Mouse (Mus musculus) hindbrain, embryonic 11.5 days (tissue): ENCODE results near the gene Fam204a. TPM values are rescaled to one million over a fixed set of nuclear protein-coding genes. Genes with fewer than 3 reads are reported as not detected.

Source experiments
- ATAC-seq: fragments of 200-750 bp; cut with Nextera tagmentation; 2 replicates; pipeline ENCODE4 v1.8.0; 2017; ENCODE audit warnings: mild to moderate bottlenecking, moderate TSS enrichment, moderate library complexity; ENCODE audit not compliant: low FRiP score
- DNase-seq: peaks from one replicate; pipeline ENCODE4 v3.0.0-alpha.2; 2015; ENCODE audit warnings: low spot score
- H3K27ac ChIP-seq: fragments of 300-500 bp; sonication (generic); 2 replicates; pipeline ENCODE4 v1.5.1; 2014; ENCODE audit warnings: mild to moderate bottlenecking, low read depth, low read length
- H3K27me3 ChIP-seq: fragments of 300-500 bp; sonication (generic); 2 replicates; pipeline ENCODE4 v1.6.1; 2014; ENCODE audit warnings: mild to moderate bottlenecking, low read length, moderate library complexity, mixed read lengths; ENCODE audit not compliant: control insufficient read depth, insufficient read depth
- H3K36me3 ChIP-seq: fragments of 300-500 bp; sonication (generic); 2 replicates; pipeline ENCODE4 v1.6.1; 2014; ENCODE audit warnings: mild to moderate bottlenecking, low read length, moderate library complexity, mixed read lengths; ENCODE audit not compliant: control insufficient read depth, insufficient read depth
- H3K4me1 ChIP-seq: fragments of 300-500 bp; sonication (generic); replicated peaks from 2 replicates; pipeline ENCODE4 v1.6.1; 2014; ENCODE audit warnings: low read length, mixed read lengths; ENCODE audit not compliant: control insufficient read depth, insufficient read depth
- H3K4me2 ChIP-seq: fragments of 300-500 bp; sonication (generic); replicated peaks from 2 replicates; pipeline ENCODE4 v1.6.1; 2014; ENCODE audit warnings: mild to moderate bottlenecking, low read depth, low read length
- H3K4me3 ChIP-seq: fragments of 300-500 bp; sonication (generic); 2 replicates; pipeline ENCODE4 v1.5.1; 2014; ENCODE audit warnings: low read depth, low read length
- H3K9ac ChIP-seq: fragments of 300-500 bp; sonication (generic); 2 replicates; pipeline ENCODE4 v1.6.1; 2014; ENCODE audit warnings: low read depth, low read length
- H3K9me3 ChIP-seq: fragments of 300-500 bp; sonication (generic); 2 replicates; pipeline ENCODE4 v1.6.1; 2016; ENCODE audit warnings: low read length; ENCODE audit not compliant: control insufficient read depth
- WGBS: fragments of 180-500 bp; shearing (Covaris S2); extraction: QIAGEN DNeasy Blood & Tissue Kit; methylation state at CpG from one replicate; pipeline ENCODE4 v1.1.7; 2014; 5-methylcytosine and 5-hydroxymethylcytosine counted together
- polyA plus RNA-seq: library from polyadenylated mRNA; unstranded; fragments of >200 nt; fragmentation: Nextera tagmentation; extraction: Ambion mirVana; gene quantifications from 2 replicates; pipeline ENCODE4 v1.2.1, GENCODE M21; 2014

Fam204a gene
- polyA plus RNA-seq, 1 experiment from 2014 or later: 82.8 TPM

DNA sequence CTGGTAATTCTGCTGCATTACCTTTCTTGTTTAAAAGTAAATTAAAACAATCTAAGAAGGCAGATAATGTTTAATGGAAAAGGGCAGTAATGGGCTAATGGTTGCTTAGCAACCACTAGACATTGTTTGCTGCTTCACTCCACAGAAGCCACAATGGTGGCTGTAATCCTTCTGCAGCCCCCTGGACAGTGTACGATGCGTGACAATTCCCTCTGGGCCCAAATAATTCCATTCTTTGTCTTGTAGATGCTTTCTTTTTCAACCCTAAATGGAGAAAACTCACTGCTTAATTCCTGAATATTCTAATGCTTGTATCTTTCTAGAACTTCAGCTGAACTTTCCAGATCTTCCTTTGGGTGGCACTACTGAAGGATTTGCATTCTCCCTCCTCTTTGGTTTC lies 37.3 kb downstream of the Fam204a start:
- Histone ChIP-seq H3K4me1 (no peaks in the 10 kb centered on the region; the same call in 1 of the 2 replicates), H3K27me3 (no peaks in the 10 kb centered on the region), H3K9ac (no peak overlapping the region), H3K4me3 (no peak overlapping the region), H3K4me2 (no peak overlapping the region), H3K27ac (no peak overlapping the region), H3K9me3 (no peaks in the 10 kb centered on the region), H3K36me3 (no peaks in the 10 kb centered on the region)
- ATAC-seq: peak; percentile 57; the same call in 1 of the 2 replicates
- WGBS: 34% methylated on average over 2 of the region's 2 CpGs
- DNase-seq: peak; percentile 18

DNA sequence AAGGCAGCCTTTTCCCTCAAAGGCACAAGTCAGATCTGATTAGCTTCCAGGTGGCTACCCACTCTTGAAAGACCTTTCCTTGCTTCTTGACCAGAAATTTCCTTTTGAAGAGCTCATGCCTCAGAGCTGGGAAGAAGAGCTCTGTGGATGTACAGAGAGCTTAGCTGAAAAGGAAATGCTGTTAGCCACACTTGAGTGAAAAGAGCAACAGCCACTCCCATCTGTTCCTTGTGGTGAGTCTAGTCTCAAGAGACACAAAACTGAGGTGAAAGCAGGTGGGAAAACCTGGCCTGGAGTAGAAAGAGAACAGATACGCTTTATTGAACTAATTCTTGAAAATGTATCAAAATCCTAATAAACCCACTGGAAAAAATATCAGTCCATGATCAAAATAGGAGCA lies 43.6 kb downstream of the Fam204a start:
- H3K9me3 ChIP-seq: no peaks in the 10 kb centered on the region
- WGBS: 87% methylated on average over 1 of the region's 1 CpGs
- no peak overlapping the region for H3K4me2 ChIP-seq
- H3K4me1 ChIP-seq: no peaks in the 10 kb centered on the region
- no peaks in the 10 kb centered on the region for H3K27me3 ChIP-seq
- no peak for DNase-seq
- no peak for ATAC-seq
- no peak overlapping the region for H3K4me3 ChIP-seq
- no peak overlapping the region for H3K9ac ChIP-seq
- no peaks in the 10 kb centered on the region for H3K36me3 ChIP-seq
- H3K27ac ChIP-seq: no peak overlapping the region

GRCm38 (mm10) chr19:60182171-60182570 lies 44.3 kb downstream of the Fam204a start:
- no peak for ATAC-seq
- Histone ChIP-seq H3K4me3 (no peak overlapping the region), H3K27ac (no peak overlapping the region), H3K9ac (no peak overlapping the region), H3K36me3 (no peaks in the 10 kb centered on the region), H3K4me2 (no peak overlapping the region), H3K27me3 (no peaks in the 10 kb centered on the region), H3K4me1 (no peaks in the 10 kb centered on the region), H3K9me3 (no peaks in the 10 kb centered on the region)
- DNase-seq: no peak
- 100% methylated on average over 1 of the region's 1 CpGs for WGBS

DNA sequence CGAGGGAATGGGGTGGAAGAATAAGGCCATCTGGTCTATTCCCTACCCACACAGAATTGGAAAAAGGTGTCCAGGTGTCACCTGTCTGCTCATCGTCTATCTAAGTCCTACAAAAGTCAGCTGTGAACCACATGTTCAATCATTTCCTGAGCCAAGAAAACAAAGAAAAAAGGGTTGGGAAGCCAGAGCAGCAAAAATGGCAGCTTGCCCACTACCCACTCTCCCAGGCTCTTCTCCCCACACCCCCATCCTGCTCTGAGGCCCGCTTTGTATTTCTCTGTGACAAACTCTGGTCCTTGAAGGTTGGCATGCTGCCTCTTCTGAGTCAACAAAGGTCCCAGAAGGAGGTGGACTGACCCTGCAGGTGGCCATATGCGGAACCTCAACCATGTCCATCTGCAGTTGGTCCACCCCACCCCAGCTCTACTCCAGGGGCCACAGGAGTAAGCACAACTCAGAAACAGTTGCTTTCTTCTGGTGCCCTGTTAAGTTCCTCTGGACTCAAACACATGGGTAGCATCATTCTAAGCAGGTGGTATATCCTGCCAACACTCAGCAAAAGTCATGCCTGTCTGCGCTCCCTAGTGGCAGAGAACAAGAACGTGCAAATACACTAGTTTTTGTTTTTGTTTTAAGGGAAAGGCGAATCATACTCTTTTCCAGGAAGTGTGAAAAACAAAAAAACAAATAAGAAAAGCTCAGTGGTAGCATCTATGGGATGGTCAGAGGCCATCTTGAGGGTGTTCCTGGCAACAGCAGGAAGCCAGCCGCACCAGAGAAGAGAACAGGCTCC lies 47.5 kb downstream of the Fam204a start:
- DNase-seq (no peak), ATAC-seq (no peak)
- Histone ChIP-seq H3K4me1 (no peaks in the 10 kb centered on the region), H3K9ac (no peak overlapping the region), H3K27me3 (no peaks in the 10 kb centered on the region), H3K27ac (no peak overlapping the region), H3K4me3 (no peak overlapping the region), H3K36me3 (no peaks in the 10 kb centered on the region), H3K4me2 (no peak overlapping the region), H3K9me3 (no peaks in the 10 kb centered on the region)
- 91% methylated on average over 8 of the region's 8 CpGs for WGBS

GRCm38 (mm10) chr19:60165417-60165816 lies 61.1 kb downstream of the Fam204a start:
- Histone ChIP-seq H3K9me3 (no peaks in the 10 kb centered on the region), H3K9ac (no peak overlapping the region), H3K36me3 (no peaks in the 10 kb centered on the region), H3K4me1 (no peaks in the 10 kb centered on the region), H3K27me3 (no peaks in the 10 kb centered on the region), H3K4me3 (no peak overlapping the region), H3K27ac (no peak overlapping the region), H3K4me2 (no peak overlapping the region)
- no peak for DNase-seq
- WGBS: 61% methylated on average over 2 of the region's 2 CpGs
- ATAC-seq: no peak

GRCm38 (mm10) chr19:60160611-60161274 lies 65.8 kb downstream of the Fam204a start:
- Histone ChIP-seq H3K36me3 (no peaks in the 10 kb centered on the region), H3K4me3 (no peak overlapping the region), H3K4me2 (no peak overlapping the region), H3K27ac (no peak overlapping the region), H3K9ac (no peak overlapping the region), H3K27me3 (no peaks in the 10 kb centered on the region), H3K9me3 (no peaks in the 10 kb centered on the region), H3K4me1 (no peaks in the 10 kb centered on the region)
- WGBS: 7% methylated on average over 20 of the region's 20 CpGs
- peak; percentile 78 for DNase-seq
- no peak for ATAC-seq

- DNase-seq (peak; percentile 11), ATAC-seq (no peak)
- H3K36me3 ChIP-seq: no peaks in the 10 kb centered on the region
- WGBS: 7% methylated on average over 6 of the region's 6 CpGs
- H3K27me3 ChIP-seq: no peaks in the 10 kb centered on the region
- no peak overlapping the region for H3K27ac ChIP-seq
- no peaks in the 10 kb centered on the region for H3K9me3 ChIP-seq
- no peak overlapping the region for H3K4me2 ChIP-seq
- H3K4me3 ChIP-seq: no peak overlapping the region
- no peak overlapping the region for H3K9ac ChIP-seq
- no peaks in the 10 kb centered on the region for H3K4me1 ChIP-seq
These were observed 66.7 kb downstream of the Fam204a start for GRCm38 (mm10) chr19:60159827-60160226.

- Histone ChIP-seq H3K4me1 (no peaks in the 10 kb centered on the region), H3K27me3 (no peaks in the 10 kb centered on the region), H3K36me3 (no peaks in the 10 kb centered on the region), H3K27ac (no peak overlapping the region), H3K4me3 (no peak overlapping the region), H3K4me2 (no peak overlapping the region), H3K9me3 (no peaks in the 10 kb centered on the region), H3K9ac (no peak overlapping the region)
- ATAC-seq (no peak), DNase-seq (no peak)
- 90% methylated on average over 5 of the region's 5 CpGs for WGBS
These were observed 71.2 kb downstream of the Fam204a start for GRCm38 (mm10) chr19:60155266-60155665.

- Histone ChIP-seq H3K27ac (no peak overlapping the region), H3K9ac (no peak overlapping the region), H3K4me3 (no peak overlapping the region), H3K36me3 (no peaks in the 10 kb centered on the region), H3K4me1 (no peaks in the 10 kb centered on the region), H3K4me2 (no peak overlapping the region), H3K9me3 (no peaks in the 10 kb centered on the region), H3K27me3 (peaks cover 2% of the 10 kb centered on the region; the same call in 1 of the 2 replicates)
- ATAC-seq (no peak), DNase-seq (no peak)
- 90% methylated on average over 1 of the region's 1 CpGs for WGBS
These were observed 73.4 kb downstream of the Fam204a start for GRCm38 (mm10) chr19:60153096-60153495.
